Mouse (Mus musculus) liver, adult (tissue): ENCODE results near the gene 2700081O15Rik.

Experiments used
- GATA4 ChIP-seq: IDR thresholded peaks from 2 replicates; pipeline ENCODE4 v1.6.1; 2014; ENCODE audit warnings: mild to moderate bottlenecking, low read length; ENCODE audit not compliant: insufficient replicate concordance

Gene 2700081O15Rik

DNA sequence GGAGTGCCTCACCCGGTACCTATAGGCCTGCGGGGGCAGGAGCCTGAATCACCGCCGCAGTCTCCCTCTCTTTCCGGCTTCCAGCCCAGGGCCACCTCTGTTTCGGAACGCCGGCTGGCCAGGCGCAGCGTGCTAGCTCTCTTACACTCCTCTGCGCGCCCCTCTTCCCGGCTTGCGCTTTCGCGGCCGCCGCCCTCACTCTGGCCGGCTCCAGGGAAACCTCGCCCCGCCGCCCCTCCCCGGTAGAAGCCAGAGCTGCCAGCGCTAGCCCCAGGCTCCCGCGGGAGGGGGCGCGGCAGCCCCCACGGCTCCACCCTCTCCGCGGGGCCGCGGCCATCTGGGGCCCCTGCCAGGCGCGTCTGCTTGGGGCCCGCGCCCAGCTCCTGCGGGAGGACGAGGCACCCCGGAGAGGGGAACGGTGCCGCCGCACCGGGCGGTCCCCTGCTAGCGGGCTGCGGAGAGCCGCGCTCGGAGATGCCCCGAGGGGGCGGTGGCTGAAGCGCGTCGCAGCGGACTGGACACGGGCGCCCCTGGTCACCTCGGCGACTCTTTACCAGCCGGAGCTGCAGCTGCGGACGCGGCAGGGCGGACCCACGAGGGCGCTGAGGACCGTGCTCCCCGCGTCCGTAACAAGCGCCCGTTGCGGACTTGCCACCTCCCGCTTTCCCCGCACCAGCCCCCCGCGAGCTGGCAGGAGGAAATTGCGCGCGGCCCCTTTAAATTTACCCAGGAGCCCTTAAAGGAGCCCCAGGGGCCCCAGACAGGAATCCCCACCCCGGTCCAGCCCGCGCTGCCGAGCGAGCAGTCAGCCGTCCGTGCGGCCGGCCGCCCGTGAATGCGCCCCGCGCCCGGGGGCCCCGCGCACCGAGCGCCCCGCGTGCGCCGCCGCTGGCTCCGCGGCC, at the start of gene 2700081O15Rik:
Gene 2700081O15Rik, plus strand, starts transcription at position 792 of the 902 bp plus-strand sequence.
- TF ChIP-seq GATA4 = no peak

DNA sequence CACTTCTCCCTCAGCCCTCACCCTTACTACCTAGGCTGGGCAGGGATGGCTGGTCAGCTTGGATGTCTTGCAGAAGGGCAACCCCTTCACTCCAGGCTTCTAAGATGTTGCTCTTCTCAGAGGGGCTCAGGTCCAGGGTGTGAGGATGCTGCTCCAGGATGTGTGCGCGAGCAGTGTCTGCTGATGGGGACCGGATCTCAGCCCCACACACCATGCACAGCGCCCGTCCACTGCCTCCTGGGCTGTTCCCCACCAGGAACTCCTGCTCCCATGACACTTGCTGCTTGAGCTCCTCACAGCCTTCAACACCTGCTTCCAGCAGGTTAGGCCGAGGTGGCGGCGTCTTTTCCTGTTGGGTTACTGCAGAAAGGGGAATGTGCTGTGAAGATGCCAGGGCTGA, 42.9 kb upstream of the 2700081O15Rik start:
- no peak for TF ChIP-seq GATA4

GRCm38 (mm10) chr19:7377639-7378038, 39.8 kb upstream of the 2700081O15Rik start:
- no peak for TF ChIP-seq GATA4

- TF ChIP-seq GATA4 = no peak
Measured at GRCm38 (mm10) chr19:7381906-7382247, 35.5 kb upstream of the 2700081O15Rik start.

DNA sequence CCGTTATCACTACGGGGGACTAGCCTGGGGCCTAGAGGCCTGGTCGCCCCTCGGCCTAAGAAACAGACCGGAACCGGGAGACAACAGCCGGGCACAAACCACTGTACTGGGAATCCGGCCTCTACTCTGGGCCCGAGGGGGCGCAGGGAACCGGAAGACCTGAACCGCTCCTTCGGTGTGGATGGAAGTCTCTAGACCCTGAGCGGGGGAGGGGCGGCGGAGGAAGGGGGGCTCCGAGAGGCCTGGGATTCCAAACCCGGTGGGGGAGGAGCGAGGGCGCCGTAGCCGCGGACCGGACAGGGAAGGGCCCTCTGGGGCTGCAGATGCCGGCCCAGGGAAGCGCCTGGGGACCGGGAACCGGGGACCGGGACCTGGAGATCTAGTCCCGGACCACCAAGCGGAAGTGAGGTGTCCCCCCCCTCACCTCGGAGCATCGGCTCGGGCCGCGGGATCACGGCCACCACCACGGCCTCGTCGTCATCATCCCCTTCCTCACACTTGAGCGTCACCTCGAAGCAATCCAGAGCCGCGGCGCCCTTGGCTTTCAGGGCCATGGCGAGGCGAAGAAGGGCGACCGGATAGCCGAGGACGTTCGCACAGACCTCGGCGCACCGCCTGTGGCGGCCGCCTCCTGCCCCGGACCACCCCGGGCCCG, 35.0 kb upstream of the 2700081O15Rik start:
- TF ChIP-seq GATA4 = no peak

DNA sequence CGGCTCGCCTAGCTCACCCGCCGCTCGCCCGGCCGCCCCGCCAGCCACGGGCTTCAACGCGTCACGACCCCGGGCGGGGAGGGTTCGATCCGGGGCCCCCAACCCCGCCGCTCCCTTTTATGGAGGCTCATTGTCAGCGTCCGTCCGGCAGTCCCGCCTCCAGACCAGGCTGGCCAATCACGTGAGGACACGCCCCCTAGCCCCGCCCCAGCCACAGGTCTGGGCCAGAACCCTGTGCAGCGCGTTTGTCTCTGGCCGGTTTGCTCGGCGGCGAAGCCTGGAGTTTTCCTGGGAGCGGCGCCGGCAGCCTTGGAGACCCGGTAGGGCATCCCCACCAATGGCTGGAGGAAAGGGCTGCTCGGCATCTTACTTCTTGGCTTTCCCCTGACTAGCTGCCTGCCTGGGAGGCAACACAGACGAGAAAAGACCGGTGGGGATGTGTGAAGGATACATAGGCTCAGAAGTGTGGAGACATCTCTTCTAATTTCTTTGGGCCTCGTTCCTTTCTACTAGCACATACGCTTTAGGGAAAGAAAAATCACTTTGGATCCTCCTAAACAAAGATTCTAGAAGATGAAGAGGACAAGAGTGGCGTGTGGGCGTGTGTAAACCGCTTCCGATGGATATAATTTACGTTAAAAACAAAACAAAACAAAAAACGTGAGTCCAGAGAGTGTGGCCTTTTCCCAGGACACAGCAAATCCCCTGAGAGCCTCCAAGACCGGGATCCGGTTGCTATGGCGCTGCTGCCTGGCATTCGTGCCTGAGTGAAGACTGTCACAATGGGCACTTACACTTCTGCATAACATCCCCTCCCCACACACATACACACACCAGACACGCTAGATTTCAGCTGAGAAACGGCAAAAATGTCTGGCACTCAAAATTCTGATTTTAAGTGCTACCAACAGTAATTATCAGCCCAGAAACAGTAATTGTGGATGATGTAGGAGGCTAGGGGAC, 34.2 kb upstream of the 2700081O15Rik start, which contains the start of gene Spindoc:
Gene Spindoc, minus strand, starts transcription at position 92 of the 963 bp plus-strand sequence.
- TF ChIP-seq GATA4 = peak; percentile 29; the same call in 1 of the 2 replicates

DNA sequence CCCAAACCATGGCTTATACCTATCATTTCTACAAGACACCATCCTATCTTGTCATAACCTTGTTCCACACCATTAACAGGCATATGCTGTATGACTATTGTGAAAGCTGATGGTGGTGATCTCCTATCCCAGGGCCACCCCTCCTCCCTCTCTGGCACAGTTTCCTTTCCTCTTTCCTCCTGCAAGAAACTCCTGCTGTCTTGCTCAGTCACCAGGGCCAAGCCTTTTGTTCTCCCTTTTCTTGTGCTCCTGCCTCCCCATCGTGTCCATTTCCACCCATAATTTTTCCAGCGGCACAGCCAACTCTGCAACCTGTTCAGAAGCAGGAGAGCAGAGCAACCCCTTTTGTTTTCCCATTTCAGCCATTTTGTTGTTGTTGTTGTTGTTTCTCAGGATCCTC, 31.4 kb upstream of the 2700081O15Rik start:
- no peak for TF ChIP-seq GATA4

DNA sequence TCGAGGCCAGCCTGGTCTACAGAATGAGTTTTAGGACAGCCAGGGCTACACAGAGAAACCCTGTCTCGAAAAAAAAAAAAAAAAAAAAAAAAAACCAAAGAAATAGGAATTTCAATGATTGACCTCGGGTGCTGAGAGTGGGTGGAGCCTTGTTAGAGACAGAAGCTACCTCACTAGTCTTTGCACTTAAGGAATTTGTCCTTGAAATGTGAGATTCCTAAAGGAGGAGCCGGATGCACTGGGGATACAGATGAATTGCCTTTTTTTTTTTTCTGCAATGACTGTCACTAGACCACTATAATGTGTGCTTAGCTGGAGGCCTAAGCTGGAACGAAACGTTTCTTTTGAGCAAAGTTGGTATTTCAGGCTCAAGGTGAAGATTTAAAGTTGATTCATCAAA, 28.9 kb upstream of the 2700081O15Rik start:
- no peak for TF ChIP-seq GATA4

DNA sequence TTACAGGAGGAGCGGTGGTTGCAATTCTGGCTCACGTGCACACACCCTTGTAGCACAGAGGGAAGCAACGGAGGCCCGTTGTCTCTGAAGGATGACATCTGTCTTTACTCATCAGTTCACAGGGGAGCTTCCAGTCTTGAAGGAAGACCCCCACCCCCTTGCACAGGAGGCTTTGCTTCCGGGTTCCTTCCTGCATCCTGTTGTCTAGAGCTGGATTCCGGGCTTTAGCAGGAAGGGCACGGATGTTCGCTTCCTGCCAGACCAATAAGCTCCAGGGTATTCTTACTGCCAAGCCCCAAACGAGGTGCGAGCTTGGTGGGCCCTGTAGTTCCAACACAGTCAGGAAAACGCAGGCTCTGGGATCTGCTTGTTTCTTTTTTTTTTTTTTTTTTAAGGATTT, 16.8 kb upstream of the 2700081O15Rik start:
- no peak for TF ChIP-seq GATA4

DNA sequence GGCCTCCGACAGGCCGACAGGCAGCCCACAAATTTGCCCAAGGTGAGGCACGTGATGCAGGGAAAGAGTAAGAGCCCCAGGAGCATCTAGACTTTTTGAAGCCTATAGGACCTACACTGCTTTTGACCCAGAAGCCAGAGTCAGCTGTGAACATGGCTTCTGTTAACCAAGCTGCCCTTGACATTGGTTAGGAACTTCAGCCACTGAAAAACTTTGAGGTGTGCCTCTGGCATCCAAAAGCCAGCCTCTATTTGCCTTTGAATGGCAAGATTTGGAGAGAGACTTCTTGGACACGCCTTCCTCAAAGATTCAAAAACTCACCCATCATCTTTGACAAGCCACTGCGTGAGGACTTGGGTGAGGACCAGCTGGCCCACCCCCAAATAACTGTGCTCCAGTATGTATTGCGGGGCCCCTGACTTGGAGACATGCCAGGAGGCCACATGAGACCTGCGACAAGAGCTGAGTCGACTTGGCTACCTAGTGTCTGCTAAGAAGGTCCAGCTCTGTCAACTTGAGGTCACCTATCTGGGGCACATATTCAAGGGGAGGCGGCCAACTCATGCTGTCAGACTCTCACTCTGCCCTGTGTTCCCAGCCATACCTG, 12.7 kb upstream of the 2700081O15Rik start:
- no peak for TF ChIP-seq GATA4

DNA sequence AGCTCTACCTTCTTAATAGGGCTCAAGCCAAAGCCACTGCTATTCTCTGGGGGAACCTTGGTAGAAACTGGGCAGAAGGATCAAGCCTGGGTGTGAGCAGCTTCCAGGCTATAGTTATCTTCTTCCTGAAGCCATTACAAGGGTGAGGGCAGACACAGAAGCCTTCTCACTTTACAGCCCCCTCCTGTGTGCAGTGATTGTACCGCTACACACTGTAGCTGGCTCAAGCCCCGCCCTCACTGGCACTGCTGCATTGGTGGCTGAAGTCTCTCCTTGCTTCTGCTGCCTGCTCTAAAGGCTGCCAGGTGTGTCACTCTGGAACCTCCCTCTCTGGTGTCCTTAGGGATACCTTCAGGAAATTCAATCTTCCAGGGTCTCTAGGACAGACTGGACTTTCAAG, 5.1 kb upstream of the 2700081O15Rik start:
- TF ChIP-seq GATA4 = no peak

DNA sequence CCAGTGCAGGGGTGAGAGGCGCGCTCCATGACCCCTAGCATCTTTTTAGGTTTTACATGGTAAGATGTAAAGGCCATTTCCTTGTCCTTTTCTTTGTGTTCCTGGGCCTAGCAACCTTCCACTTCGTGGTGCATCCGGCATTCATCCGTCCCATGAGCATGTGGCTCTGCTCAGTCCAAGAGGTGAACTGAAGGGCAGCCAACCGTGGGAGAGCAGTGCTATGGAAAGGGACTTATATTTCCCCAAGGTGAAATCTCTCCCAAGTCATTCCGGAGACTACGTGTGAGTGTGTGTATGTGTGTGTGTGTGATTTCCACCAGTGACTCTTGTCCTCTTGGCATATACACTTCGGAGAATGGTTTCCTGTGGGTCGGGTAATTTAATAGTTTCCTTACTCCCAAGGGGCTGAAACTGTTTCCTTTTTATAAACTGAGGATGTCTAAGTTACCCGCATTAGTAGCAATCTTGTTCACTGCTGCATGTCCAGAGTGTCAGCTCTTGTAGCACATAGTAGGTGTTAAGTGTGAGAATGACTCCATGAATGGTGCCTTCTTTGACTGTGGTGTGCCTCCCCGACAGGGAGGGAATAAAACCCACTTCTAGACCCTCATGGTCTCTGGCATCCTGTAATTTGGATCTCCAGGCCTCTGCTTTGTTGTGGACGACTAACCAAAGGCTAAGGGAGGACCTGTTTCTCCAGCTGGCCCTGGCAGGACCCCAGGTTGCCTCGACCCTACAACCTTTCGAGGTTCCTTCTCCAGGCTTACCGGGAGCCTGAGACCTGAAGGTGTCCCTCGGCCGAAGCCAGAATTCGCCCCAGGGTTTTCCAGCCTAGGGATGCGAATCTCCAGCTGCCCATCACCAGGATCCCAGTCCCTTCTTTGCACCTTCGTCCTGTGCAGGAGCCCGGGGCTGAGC, 1.2 kb upstream of the 2700081O15Rik start:
- TF ChIP-seq GATA4 = no peak

DNA sequence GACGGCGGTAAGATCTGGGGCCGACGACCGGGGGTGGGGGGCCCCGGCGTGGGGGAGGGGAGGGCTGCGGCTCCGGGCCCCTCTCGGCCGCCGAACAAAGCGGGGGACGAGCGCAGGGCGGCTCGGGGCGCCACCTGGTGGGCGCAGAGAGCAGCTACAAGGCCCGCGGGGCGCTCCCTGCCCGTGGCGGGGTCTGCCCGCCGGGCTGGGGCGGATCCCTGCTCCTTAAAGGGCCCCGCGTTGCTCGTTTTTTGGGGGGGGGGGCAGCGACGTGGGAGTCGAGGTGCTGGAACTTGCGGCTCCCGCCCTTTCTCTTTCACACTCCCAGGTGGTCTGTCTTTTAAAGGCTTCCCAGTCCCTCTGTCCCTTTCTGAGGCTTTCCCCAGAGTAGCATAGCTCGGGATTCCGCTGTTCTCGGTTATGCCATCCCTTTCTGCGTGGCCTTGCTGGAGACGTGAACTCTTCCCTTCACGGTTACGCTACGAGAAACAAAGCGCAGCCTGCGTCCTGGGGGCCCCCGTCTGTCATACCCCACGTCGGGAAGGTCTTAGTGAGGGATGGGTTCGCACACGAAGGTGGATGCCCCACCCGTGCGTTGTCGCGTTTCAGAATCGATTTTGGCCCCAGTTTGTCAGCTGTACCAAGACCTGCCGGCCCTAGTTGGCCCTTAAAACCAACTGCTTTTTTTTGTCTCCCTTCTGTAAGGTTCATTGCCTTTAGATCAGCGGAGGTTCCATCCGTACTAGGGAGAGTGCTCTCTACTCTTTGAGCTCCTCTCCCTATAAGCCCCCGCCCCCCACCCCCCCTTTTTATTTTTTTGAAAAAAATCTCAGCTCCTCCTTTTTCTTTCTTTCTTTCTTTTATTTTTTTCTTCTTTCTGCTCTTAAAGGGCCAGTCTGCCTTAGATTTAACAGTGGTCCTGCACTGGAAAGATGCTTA, 755 bp downstream of the 2700081O15Rik start:
- TF ChIP-seq GATA4 = no peak
